Mouse (Mus musculus): Measurements from ENCODE around the gene Acer3.

The Acer3 gene

GRCm38 (mm10) chr7:98177929-98178559 lies 143.0 kb downstream of the Acer3 start, which contains the start of gene Capn5:
Capn5 (minus strand) TSS chr7:98178274.
- DNase-seq = peak; percentile 68 to 77

GRCm38 (mm10) chr7:98177566-98177928 lies 143.5 kb downstream of the Acer3 start:
- no peak for DNase-seq

GRCm38 (mm10) chr7:98177071-98177485 lies 143.9 kb downstream of the Acer3 start:
- no peak for DNase-seq

GRCm38 (mm10) chr7:98176322-98177070 lies 144.5 kb downstream of the Acer3 start:
- no peak for DNase-seq

GRCm38 (mm10) chr7:98174883-98175755 lies 145.9 kb downstream of the Acer3 start:
- no peak for DNase-seq

GRCm38 (mm10) chr7:98173408-98173807 lies 147.6 kb downstream of the Acer3 start:
- no peak for DNase-seq

- DNase-seq = no peak
Measured at GRCm38 (mm10) chr7:98172661-98173060, 148.3 kb downstream of the Acer3 start.

GRCm38 (mm10) chr7:98171141-98172073 lies 149.6 kb downstream of the Acer3 start:
- no peak for DNase-seq

GRCm38 (mm10) chr7:98164999-98165528 lies 155.9 kb downstream of the Acer3 start:
- peak in 1 of 2 experiments; percentile 52 for DNase-seq

- no peak for DNase-seq
Measured at GRCm38 (mm10) chr7:98164382-98164998, 156.5 kb downstream of the Acer3 start.

GRCm38 (mm10) chr7:98163700-98164099 lies 157.3 kb downstream of the Acer3 start:
- DNase-seq = peak in 1 of 2 experiments; percentile 21

- no peak for DNase-seq
Measured at GRCm38 (mm10) chr7:98162239-98162638, 158.8 kb downstream of the Acer3 start.

GRCm38 (mm10) chr7:98160041-98160740 lies 160.8 kb downstream of the Acer3 start:
- DNase-seq = peak; percentile 57 to 60

GRCm38 (mm10) chr7:98158481-98158880 lies 162.5 kb downstream of the Acer3 start:
- DNase-seq = no peak

GRCm38 (mm10) chr7:98157636-98158332 lies 163.2 kb downstream of the Acer3 start:
- DNase-seq = no peak
